Mouse (Mus musculus): ENCODE measurements around the gene Ube2q2. TPM values are rescaled to one million over a fixed set of nuclear protein-coding genes. Genes with fewer than 3 reads are reported as not detected.

Ube2q2 gene
- polyA plus RNA-seq, 1 experiment from 2014 or later: 30.6 TPM

DNA sequence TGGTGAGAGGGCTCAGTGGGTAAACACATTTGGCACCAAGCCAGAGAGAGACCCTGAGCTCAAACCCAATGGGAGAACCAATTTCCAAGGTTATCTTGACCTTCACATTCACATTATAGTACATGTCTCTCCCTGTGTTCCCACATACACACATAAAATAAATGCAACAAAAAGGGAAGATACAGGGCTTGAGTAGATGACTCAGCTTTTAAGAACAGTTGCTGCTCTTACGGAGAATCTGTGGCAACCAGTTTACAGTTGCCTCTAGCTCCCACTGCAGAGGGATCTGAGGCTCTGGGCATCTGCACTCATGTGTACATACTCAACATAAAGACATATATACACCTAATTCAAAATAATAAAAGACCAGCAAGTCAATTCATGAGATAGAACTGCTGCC lies 49.6 kb downstream of the Ube2q2 start:
- no peak overlapping the region for H3K27ac ChIP-seq
- H3K36me3 ChIP-seq: no peaks in the 10 kb centered on the region
- no peaks in the 10 kb centered on the region for H3K9me3 ChIP-seq
- H3K4me3 ChIP-seq (replicated peaks): no peak overlapping the region
- no peak overlapping the region for H3K9ac ChIP-seq
- WGBS: 92% methylated on average over 1 of the region's 1 CpGs
- no peaks in the 10 kb centered on the region for H3K27me3 ChIP-seq (replicated peaks)
- no peaks in the 10 kb centered on the region for H3K4me1 ChIP-seq (replicated peaks)
- H3K4me2 ChIP-seq (replicated peaks): no peak overlapping the region
- ATAC-seq: no peak

DNA sequence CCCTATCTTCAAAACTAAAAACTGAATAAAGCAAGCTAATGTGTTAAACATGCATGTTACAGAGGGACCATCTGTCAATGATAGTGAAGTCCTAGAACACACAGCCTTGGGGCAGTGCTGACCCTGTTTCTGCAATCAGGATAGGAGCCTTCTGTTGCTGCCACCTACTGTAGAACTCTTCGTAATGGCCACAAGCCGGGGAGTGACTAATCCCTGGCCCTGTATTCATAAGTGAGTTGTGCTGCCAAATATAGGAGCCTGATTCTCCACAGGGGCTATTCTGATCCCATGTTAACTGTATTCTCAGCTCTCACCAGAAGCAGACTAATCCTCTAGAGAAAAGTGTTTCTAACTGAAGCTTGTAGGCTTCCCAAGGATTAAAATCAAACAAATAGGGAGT lies 50.7 kb downstream of the Ube2q2 start:
- WGBS: 85% methylated on average over 2 of the region's 2 CpGs
- Histone ChIP-seq H3K27me3 (replicated peaks) (no peaks in the 10 kb centered on the region), H3K4me1 (replicated peaks) (no peaks in the 10 kb centered on the region), H3K9me3 (no peaks in the 10 kb centered on the region), H3K27ac (no peak overlapping the region), H3K36me3 (no peaks in the 10 kb centered on the region), H3K4me2 (replicated peaks) (no peak overlapping the region), H3K4me3 (replicated peaks) (no peak overlapping the region), H3K9ac (no peak overlapping the region)
- ATAC-seq: no peak

DNA sequence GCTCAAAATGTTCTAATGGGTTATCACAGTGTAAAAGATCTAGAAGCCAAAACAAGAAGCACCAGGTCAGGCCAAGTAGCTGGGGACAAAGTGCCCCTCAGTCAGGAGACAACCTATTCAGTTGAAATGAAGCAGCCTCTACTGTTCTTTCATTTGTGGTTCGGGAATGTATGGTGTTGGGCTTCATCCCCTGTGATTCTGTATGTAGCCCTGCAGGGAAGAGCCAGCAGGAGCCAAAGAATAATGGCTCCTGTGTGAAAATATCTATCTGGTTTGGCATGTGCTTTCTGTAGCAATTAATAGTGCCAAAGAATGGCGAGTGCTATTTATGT lies 59.8 kb downstream of the Ube2q2 start:
- peak overlapping the region; percentile 90 for H3K27ac ChIP-seq

DNA sequence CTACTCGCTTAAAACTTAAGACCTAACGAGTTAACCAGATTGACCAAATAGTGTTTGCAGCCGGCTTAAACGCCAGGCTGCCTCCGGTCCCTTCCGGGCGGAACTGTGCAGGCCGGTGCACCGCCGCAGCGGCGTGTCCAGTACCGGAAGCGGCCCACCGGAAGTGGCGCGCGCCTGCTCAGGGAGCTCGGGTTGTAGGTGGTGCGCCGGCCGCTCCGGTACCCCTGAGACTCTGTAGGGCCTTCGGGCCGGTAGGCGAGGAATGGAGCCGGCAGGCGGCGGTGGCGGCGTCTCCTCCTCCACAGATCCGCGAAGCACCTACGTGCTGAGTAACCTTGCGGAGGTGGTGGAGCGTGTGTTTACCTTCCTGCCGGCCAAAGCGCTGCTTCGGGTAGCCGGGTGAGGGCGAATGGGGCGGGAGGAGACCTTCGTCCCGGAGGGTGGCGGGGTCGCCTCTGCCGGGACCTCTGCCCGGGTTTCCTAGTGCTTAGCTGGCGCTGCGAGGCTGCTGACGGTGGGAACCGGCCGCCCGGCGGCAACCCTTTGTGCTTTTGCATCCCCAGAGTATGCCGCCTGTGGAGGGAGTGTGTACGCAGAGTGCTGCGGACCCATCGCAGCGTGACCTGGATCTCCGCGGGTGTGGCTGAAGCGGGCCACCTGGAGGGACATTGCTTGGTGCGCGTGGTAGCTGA lies 60.3 kb downstream of the Ube2q2 start, which contains the start of gene Fbxo22:
Gene Fbxo22, plus strand, starts transcription at position 136 of the 692 bp plus-strand sequence.
- peak within 1 kb of the TSS; percentile 89 for H3K4me3 ChIP-seq (replicated peaks)
- H3K9me3 ChIP-seq: no peaks in the 10 kb centered on the region
- peak within 1 kb of the TSS; percentile 85 for H3K9ac ChIP-seq
- H3K27ac ChIP-seq: peak within 1 kb of the TSS; percentile 90
- ATAC-seq: peak; percentile 99
- H3K27me3 ChIP-seq (replicated peaks): no peaks in the 10 kb centered on the region
- peaks cover 14% of the 10 kb centered on the region for H3K4me1 ChIP-seq (replicated peaks)
- H3K4me2 ChIP-seq (replicated peaks): peak within 1 kb of the TSS; percentile 80
- WGBS: under 1% methylated on average over 65 of the region's 65 CpGs
- no peaks in the 10 kb centered on the region for H3K36me3 ChIP-seq

More for the DNA sequence above, 59.8 kb downstream of the Ube2q2 start:
- 2% methylated on average over 2 of the region's 2 CpGs for WGBS
- H3K4me2 ChIP-seq (replicated peaks): peak overlapping the region; percentile 80
- peak overlapping the region; percentile 89 for H3K4me3 ChIP-seq (replicated peaks)
- H3K27me3 ChIP-seq (replicated peaks): no peaks in the 10 kb centered on the region
- 0 out of 2 replicates have a peak overlapping the region, but pooled peaks have one; percentile 85 for H3K9ac ChIP-seq
- H3K4me1 ChIP-seq (replicated peaks): peaks cover 14% of the 10 kb centered on the region
- ATAC-seq: peak; percentile 46
- H3K9me3 ChIP-seq: no peaks in the 10 kb centered on the region
- no peaks in the 10 kb centered on the region for H3K36me3 ChIP-seq

GRCm38 (mm10) chr9:55211611-55212010 lies 63.0 kb downstream of the Ube2q2 start:
- H3K4me3 ChIP-seq (replicated peaks): no peak overlapping the region
- no peaks in the 10 kb centered on the region for H3K9me3 ChIP-seq
- no peak overlapping the region for H3K9ac ChIP-seq
- ATAC-seq: no peak
- no peaks in the 10 kb centered on the region for H3K27me3 ChIP-seq (replicated peaks)
- peaks cover 11% of the 10 kb centered on the region; the same call in 1 of the 2 replicates for H3K36me3 ChIP-seq
- H3K4me2 ChIP-seq (replicated peaks): peak overlapping the region; percentile 4; the same call in 1 of the 2 replicates
- WGBS: 56% methylated on average over 4 of the region's 4 CpGs
- no peak overlapping the region for H3K27ac ChIP-seq
- H3K4me1 ChIP-seq (replicated peaks): peaks cover 14% of the 10 kb centered on the region

DNA sequence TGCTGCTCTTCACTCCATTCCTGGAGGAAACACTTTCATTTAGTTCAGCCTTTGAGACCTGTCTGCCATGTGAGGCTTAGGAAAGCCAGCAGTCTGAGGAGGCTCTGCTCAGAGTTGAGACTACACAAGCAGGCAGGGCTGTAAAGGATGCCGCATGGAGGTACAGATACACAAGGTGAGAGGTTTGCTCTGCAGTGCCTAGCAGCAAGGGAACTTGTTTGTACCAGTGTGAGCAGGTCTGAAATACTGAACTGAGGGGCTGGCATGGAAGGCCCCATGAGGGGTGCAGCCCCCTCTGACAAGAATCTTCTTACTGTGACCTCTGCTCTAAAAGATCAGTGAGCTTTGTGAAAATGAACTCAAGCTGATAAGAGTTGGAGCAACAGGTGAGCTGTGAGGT lies 64.7 kb downstream of the Ube2q2 start:
- no peak overlapping the region for H3K4me2 ChIP-seq (replicated peaks)
- H3K4me3 ChIP-seq (replicated peaks): no peak overlapping the region
- peaks cover 14% of the 10 kb centered on the region for H3K4me1 ChIP-seq (replicated peaks)
- H3K9ac ChIP-seq: no peak overlapping the region
- no peaks in the 10 kb centered on the region for H3K9me3 ChIP-seq
- ATAC-seq: no peak
- H3K27me3 ChIP-seq (replicated peaks): no peaks in the 10 kb centered on the region
- peaks cover 16% of the 10 kb centered on the region; the same call in 1 of the 2 replicates for H3K36me3 ChIP-seq
- WGBS: 68% methylated on average over 1 of the region's 1 CpGs
- H3K27ac ChIP-seq: no peak overlapping the region

DNA sequence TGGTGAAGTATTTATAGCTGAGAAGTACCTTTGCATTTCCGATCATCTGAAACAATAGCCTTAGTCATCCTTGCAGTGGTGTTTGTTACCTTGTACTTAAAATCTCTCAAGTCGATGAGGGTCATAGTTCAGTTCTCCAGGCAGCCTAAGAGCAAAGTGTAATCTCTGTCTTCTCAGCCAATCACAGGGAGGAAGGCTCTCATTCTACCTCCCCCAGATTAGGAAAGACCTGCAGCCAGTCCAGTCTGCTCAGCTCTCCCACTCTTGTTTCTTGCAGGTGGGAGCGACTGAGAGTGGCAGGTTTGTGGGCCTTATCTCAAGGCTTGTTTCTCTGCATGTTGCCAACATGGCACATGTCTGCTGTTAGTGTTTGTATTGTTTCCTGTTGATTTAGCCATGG lies 66.4 kb downstream of the Ube2q2 start:
- ATAC-seq: peak; percentile 81
- peaks cover 7% of the 10 kb centered on the region for H3K4me1 ChIP-seq (replicated peaks)
- no peak overlapping the region for H3K4me3 ChIP-seq (replicated peaks)
- no peaks in the 10 kb centered on the region for H3K27me3 ChIP-seq (replicated peaks)
- peaks cover 23% of the 10 kb centered on the region; the same call in 1 of the 2 replicates for H3K36me3 ChIP-seq
- no peak overlapping the region for H3K4me2 ChIP-seq (replicated peaks)
- H3K27ac ChIP-seq: no peak overlapping the region
- H3K9me3 ChIP-seq: no peaks in the 10 kb centered on the region
- H3K9ac ChIP-seq: no peak overlapping the region
- WGBS: 76% methylated on average over 3 of the region's 3 CpGs

- Histone ChIP-seq H3K36me3 (peaks cover 27% of the 10 kb centered on the region; the same call in 1 of the 2 replicates), H3K4me3 (replicated peaks) (no peak overlapping the region), H3K4me1 (replicated peaks) (0 out of 2 replicates have a peak, but pooled peaks cover 6% of the 10 kb centered on the region), H3K9ac (no peak overlapping the region), H3K27ac (no peak overlapping the region), H3K27me3 (replicated peaks) (no peaks in the 10 kb centered on the region), H3K9me3 (no peaks in the 10 kb centered on the region), H3K4me2 (replicated peaks) (no peak overlapping the region)
- 82% methylated on average over 3 of the region's 3 CpGs for WGBS
- ATAC-seq: no peak
Measured at GRCm38 (mm10) chr9:55215648-55216047, 67.0 kb downstream of the Ube2q2 start.

- ATAC-seq: no peak
- Histone ChIP-seq H3K36me3 (peaks cover 31% of the 10 kb centered on the region), H3K4me1 (replicated peaks) (0 out of 2 replicates have a peak, but pooled peaks cover 5% of the 10 kb centered on the region), H3K27ac (no peak overlapping the region), H3K27me3 (replicated peaks) (no peaks in the 10 kb centered on the region), H3K9ac (no peak overlapping the region), H3K4me2 (replicated peaks) (no peak overlapping the region), H3K4me3 (replicated peaks) (no peak overlapping the region), H3K9me3 (no peaks in the 10 kb centered on the region)
- WGBS: 73% methylated on average over 2 of the region's 2 CpGs
Measured at GRCm38 (mm10) chr9:55216078-55216477, 67.4 kb downstream of the Ube2q2 start.

- no peak overlapping the region for H3K9ac ChIP-seq
- H3K4me3 ChIP-seq (replicated peaks): no peak overlapping the region
- H3K27ac ChIP-seq: no peak overlapping the region
- no peaks in the 10 kb centered on the region for H3K9me3 ChIP-seq
- H3K4me2 ChIP-seq (replicated peaks): no peak overlapping the region
- H3K27me3 ChIP-seq (replicated peaks): no peaks in the 10 kb centered on the region
- peaks cover 36% of the 10 kb centered on the region for H3K36me3 ChIP-seq
- no peaks in the 10 kb centered on the region for H3K4me1 ChIP-seq (replicated peaks)
- WGBS: 94% methylated on average over 3 of the region's 3 CpGs
- ATAC-seq: no peak
Measured at GRCm38 (mm10) chr9:55217381-55217780, 68.7 kb downstream of the Ube2q2 start.

GRCm38 (mm10) chr9:55225165-55225737 lies 76.6 kb downstream of the Ube2q2 start:
- no peaks in the 10 kb centered on the region for H3K9me3 ChIP-seq
- H3K4me1 ChIP-seq (replicated peaks): no peaks in the 10 kb centered on the region
- H3K4me2 ChIP-seq (replicated peaks): no peak overlapping the region
- H3K27me3 ChIP-seq (replicated peaks): no peaks in the 10 kb centered on the region
- 84% methylated on average over 7 of the region's 7 CpGs for WGBS
- no peak for ATAC-seq
- H3K27ac ChIP-seq: no peak overlapping the region
- no peak overlapping the region for H3K9ac ChIP-seq
- H3K36me3 ChIP-seq: peaks cover 27% of the 10 kb centered on the region
- no peak overlapping the region for H3K4me3 ChIP-seq (replicated peaks)

- Histone ChIP-seq H3K36me3 (peaks cover 19% of the 10 kb centered on the region), H3K4me1 (replicated peaks) (no peaks in the 10 kb centered on the region), H3K27me3 (replicated peaks) (no peaks in the 10 kb centered on the region), H3K27ac (no peak overlapping the region), H3K9ac (no peak overlapping the region), H3K4me2 (replicated peaks) (no peak overlapping the region), H3K4me3 (replicated peaks) (no peak overlapping the region), H3K9me3 (no peaks in the 10 kb centered on the region)
- no peak for ATAC-seq
- 88% methylated on average over 3 of the region's 3 CpGs for WGBS
Measured at GRCm38 (mm10) chr9:55226251-55226650, 77.6 kb downstream of the Ube2q2 start.

GRCm38 (mm10) chr9:55228149-55228548 lies 79.5 kb downstream of the Ube2q2 start:
- WGBS: 88% methylated on average over 4 of the region's 4 CpGs
- ATAC-seq: no peak
- Histone ChIP-seq H3K36me3 (peaks cover 10% of the 10 kb centered on the region), H3K4me3 (replicated peaks) (no peak overlapping the region), H3K27ac (no peak overlapping the region), H3K9ac (no peak overlapping the region), H3K4me2 (replicated peaks) (no peak overlapping the region), H3K4me1 (replicated peaks) (no peaks in the 10 kb centered on the region), H3K27me3 (replicated peaks) (no peaks in the 10 kb centered on the region), H3K9me3 (no peaks in the 10 kb centered on the region)
